Mouse (Mus musculus): ENCODE data around the gene Lgals8.

DNA sequence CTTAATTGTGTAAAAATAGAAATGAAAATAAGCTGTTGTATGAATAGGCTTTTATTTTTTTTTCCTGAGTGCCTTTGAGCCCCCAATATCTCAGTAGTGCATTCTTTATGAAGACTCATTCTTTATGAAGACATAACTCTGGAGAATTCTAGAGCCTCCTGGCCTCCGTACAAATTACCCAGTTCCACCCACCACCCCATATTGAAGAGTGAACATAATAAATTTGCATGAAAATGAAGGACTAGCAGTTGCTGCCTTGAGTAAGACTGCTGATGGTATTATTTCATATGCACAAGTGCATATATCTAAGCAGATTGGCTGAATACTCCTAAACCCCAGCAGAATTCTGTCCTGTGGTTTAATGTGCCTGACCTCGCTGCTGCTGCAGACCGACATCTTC, 25.2 kb downstream of the Lgals8 start:
- no peak for TF ChIP-seq CTCF (IDR thresholded peaks at IDR 0.05; ENCODE audit: borderline replicate concordance, control insufficient read depth, extremely low read depth, insufficient read depth, low read length, poor library complexity)
- TF ChIP-seq POLR2A (IDR thresholded peaks at IDR 0.05; ENCODE audit: control insufficient read depth, extremely low read depth, insufficient read depth, low read length, poor library complexity) = no peak

Measured in thymus, adult 2 months (tissue).